Mouse (Mus musculus) midbrain, embryonic 16.5 days (tissue): ENCODE data around the gene Map3k4. TPM values are rescaled to one million over a fixed set of nuclear protein-coding genes. Genes with fewer than 3 reads are reported as not detected.

Experiments
- ATAC-seq: fragments of 200-750 bp; cut with Nextera tagmentation; 2 replicates; pipeline ENCODE4 v1.8.0; 2017; ENCODE audit warnings: moderate TSS enrichment
- H3K27ac ChIP-seq: fragments of 300-500 bp; sonication (generic); 2 replicates; pipeline ENCODE4 v1.5.1; 2014; ENCODE audit warnings: mild to moderate bottlenecking, low read length, mixed read lengths
- H3K27me3 ChIP-seq: fragments of 300-500 bp; sonication (generic); 2 replicates; pipeline ENCODE4 v1.6.1; 2014; ENCODE audit warnings: low read depth, low read length, mixed read lengths; ENCODE audit not compliant: control insufficient read depth, insufficient read depth
- H3K36me3 ChIP-seq: fragments of 300-500 bp; sonication (generic); 2 replicates; pipeline ENCODE4 v1.6.1; 2014; ENCODE audit warnings: mild to moderate bottlenecking, low read length, moderate library complexity, mixed read lengths; ENCODE audit not compliant: control insufficient read depth, insufficient read depth
- H3K4me1 ChIP-seq: fragments of 300-500 bp; sonication (generic); 2 replicates; pipeline ENCODE4 v1.6.1; 2014; ENCODE audit warnings: mild to moderate bottlenecking, low read length, mixed read lengths; ENCODE audit not compliant: control insufficient read depth, insufficient read depth
- H3K4me2 ChIP-seq: fragments of 300-500 bp; sonication (generic); 2 replicates; pipeline ENCODE4 v1.6.1; 2014; ENCODE audit warnings: mild to moderate bottlenecking, low read length, mixed read lengths
- H3K4me3 ChIP-seq: fragments of 300-500 bp; sonication (generic); 2 replicates; pipeline ENCODE4 v1.5.1; 2014; ENCODE audit warnings: low read depth, mild to moderate bottlenecking, low read length, moderate library complexity, mixed read lengths
- H3K9ac ChIP-seq: fragments of 300-500 bp; sonication (generic); 2 replicates; pipeline ENCODE4 v1.6.1; 2014; ENCODE audit warnings: low read depth, low read length, mixed read lengths
- H3K9me3 ChIP-seq: fragments of 300-500 bp; sonication (generic); replicated peaks from 2 replicates; pipeline ENCODE4 v1.6.1; 2014; ENCODE audit warnings: mild to moderate bottlenecking, low read length, mixed read lengths; ENCODE audit not compliant: control insufficient read depth, poor library complexity, severe bottlenecking
- WGBS: fragments of 180-500 bp; shearing (Covaris S2); extraction: QIAGEN DNeasy Blood & Tissue Kit; methylation state at CpG from one replicate; pipeline ENCODE4 v1.1.7; 2014; 5-methylcytosine and 5-hydroxymethylcytosine counted together
- polyA plus RNA-seq: library from polyadenylated mRNA; unstranded; fragments of >200 nt; fragmentation: Nextera tagmentation; extraction: Ambion mirVana; gene quantifications from 2 replicates; pipeline ENCODE4 v1.2.1, GENCODE M21; 2015

Map3k4 gene
- polyA plus RNA-seq, 1 experiment from 2014 or later = 31.3 TPM

GRCm38 (mm10) chr17:12288871-12289270 is 29.7 kb downstream of the Map3k4 start:
- Histone ChIP-seq H3K4me2 (no peak overlapping the region), H3K27ac (no peak overlapping the region), H3K9me3 (no peaks in the 10 kb centered on the region), H3K27me3 (no peaks in the 10 kb centered on the region), H3K9ac (no peak overlapping the region), H3K36me3 (no peaks in the 10 kb centered on the region), H3K4me1 (peaks cover 18% of the 10 kb centered on the region), H3K4me3 (no peak overlapping the region)
- ATAC-seq = no peak; the same call in 1 of the 2 replicates
- 85% methylated on average over 4 of the region's 4 CpGs for WGBS

GRCm38 (mm10) chr17:12279810-12280209 is 38.8 kb downstream of the Map3k4 start:
- no peak overlapping the region for H3K4me2 ChIP-seq
- no peak for ATAC-seq
- 96% methylated on average over 10 of the region's 10 CpGs for WGBS

GRCm38 (mm10) chr17:12278073-12278472 is 40.5 kb downstream of the Map3k4 start:
- no peak overlapping the region for H3K4me3 ChIP-seq
- H3K27ac ChIP-seq = no peak overlapping the region
- WGBS = 86% methylated on average over 5 of the region's 5 CpGs
- H3K9ac ChIP-seq = no peak overlapping the region
- H3K9me3 ChIP-seq = no peaks in the 10 kb centered on the region
- H3K4me2 ChIP-seq = no peak overlapping the region
- H3K36me3 ChIP-seq = 0 out of 2 replicates have a peak, but pooled peaks cover 2% of the 10 kb centered on the region
- H3K4me1 ChIP-seq = no peaks in the 10 kb centered on the region
- no peaks in the 10 kb centered on the region for H3K27me3 ChIP-seq
- no peak for ATAC-seq

More at GRCm38 (mm10) chr17:12279810-12280209, 38.8 kb downstream of the Map3k4 start:
- no peaks in the 10 kb centered on the region; the same call in 1 of the 2 replicates for H3K9me3 ChIP-seq
- H3K4me1 ChIP-seq = no peaks in the 10 kb centered on the region
- 0 out of 2 replicates have a peak, but pooled peaks cover 2% of the 10 kb centered on the region for H3K36me3 ChIP-seq
- no peak overlapping the region for H3K4me3 ChIP-seq
- H3K27me3 ChIP-seq = no peaks in the 10 kb centered on the region
- no peak overlapping the region for H3K9ac ChIP-seq
- H3K27ac ChIP-seq = no peak overlapping the region

- Histone ChIP-seq H3K9me3 (no peaks in the 10 kb centered on the region), H3K9ac (no peak overlapping the region), H3K4me3 (no peak overlapping the region), H3K27ac (no peak overlapping the region), H3K27me3 (no peaks in the 10 kb centered on the region), H3K36me3 (0 out of 2 replicates have a peak, but pooled peaks cover 2% of the 10 kb centered on the region), H3K4me1 (no peaks in the 10 kb centered on the region), H3K4me2 (no peak overlapping the region)
- WGBS = 84% methylated on average over 4 of the region's 4 CpGs
- no peak for ATAC-seq
Observed at GRCm38 (mm10) chr17:12277297-12277696, 41.3 kb downstream of the Map3k4 start.

- H3K27me3 ChIP-seq = no peaks in the 10 kb centered on the region
Observed at GRCm38 (mm10) chr17:12276496-12277200, 41.9 kb downstream of the Map3k4 start.

GRCm38 (mm10) chr17:12275756-12276155 is 42.8 kb downstream of the Map3k4 start:
- H3K27ac ChIP-seq = no peak overlapping the region
- no peak for ATAC-seq
- no peaks in the 10 kb centered on the region for H3K27me3 ChIP-seq
- 75% methylated on average over 9 of the region's 9 CpGs for WGBS
- H3K4me1 ChIP-seq = no peaks in the 10 kb centered on the region
- no peak overlapping the region for H3K9ac ChIP-seq
- H3K4me2 ChIP-seq = no peak overlapping the region
- H3K4me3 ChIP-seq = no peak overlapping the region
- peaks cover 14% of the 10 kb centered on the region for H3K36me3 ChIP-seq
- no peaks in the 10 kb centered on the region for H3K9me3 ChIP-seq

More at GRCm38 (mm10) chr17:12276496-12277200, 41.9 kb downstream of the Map3k4 start:
- Histone ChIP-seq H3K4me1 (no peaks in the 10 kb centered on the region), H3K4me3 (no peak overlapping the region), H3K36me3 (peaks cover 6% of the 10 kb centered on the region), H3K27ac (no peak overlapping the region), H3K9me3 (no peaks in the 10 kb centered on the region), H3K9ac (no peak overlapping the region), H3K4me2 (no peak overlapping the region)
- no peak for ATAC-seq
- 87% methylated on average over 11 of the region's 11 CpGs for WGBS

GRCm38 (mm10) chr17:12273032-12273431 is 45.6 kb downstream of the Map3k4 start:
- Histone ChIP-seq H3K27me3 (no peaks in the 10 kb centered on the region), H3K4me1 (no peaks in the 10 kb centered on the region), H3K9ac (no peak overlapping the region), H3K4me2 (no peak overlapping the region), H3K36me3 (peaks cover 15% of the 10 kb centered on the region), H3K27ac (no peak overlapping the region), H3K9me3 (no peaks in the 10 kb centered on the region), H3K4me3 (no peak overlapping the region)
- WGBS = 78% methylated on average over 5 of the region's 5 CpGs
- no peak for ATAC-seq

GRCm38 (mm10) chr17:12271805-12272204 is 46.8 kb downstream of the Map3k4 start:
- Histone ChIP-seq H3K27ac (no peak overlapping the region), H3K4me2 (no peak overlapping the region), H3K36me3 (peaks cover 14% of the 10 kb centered on the region), H3K4me1 (peaks cover 4% of the 10 kb centered on the region), H3K9me3 (no peaks in the 10 kb centered on the region), H3K9ac (no peak overlapping the region), H3K27me3 (no peaks in the 10 kb centered on the region), H3K4me3 (no peak overlapping the region)
- ATAC-seq = no peak
- WGBS = 97% methylated on average over 18 of the region's 18 CpGs

- H3K27me3 ChIP-seq = no peaks in the 10 kb centered on the region
- peaks cover 13% of the 10 kb centered on the region for H3K4me1 ChIP-seq
- 77% methylated on average over 10 of the region's 10 CpGs for WGBS
- H3K4me2 ChIP-seq = no peak overlapping the region
- no peak overlapping the region for H3K9ac ChIP-seq
- no peak for ATAC-seq
- no peak overlapping the region for H3K4me3 ChIP-seq
- peaks cover 14% of the 10 kb centered on the region for H3K36me3 ChIP-seq
- no peaks in the 10 kb centered on the region for H3K9me3 ChIP-seq
- H3K27ac ChIP-seq = no peak overlapping the region
Observed at GRCm38 (mm10) chr17:12268538-12268937, 50.1 kb downstream of the Map3k4 start.
